Mouse (Mus musculus) adrenal gland (tissue): ENCODE measurements around the gene Prpf40b.

Source experiments
- intact Hi-C: fragments of 180-260 bp; cut with DNase I; formaldehyde crosslinking; loops from one replicate; pipeline ENCODE4 v1.15.1; 2025

The Prpf40b gene

DNA sequence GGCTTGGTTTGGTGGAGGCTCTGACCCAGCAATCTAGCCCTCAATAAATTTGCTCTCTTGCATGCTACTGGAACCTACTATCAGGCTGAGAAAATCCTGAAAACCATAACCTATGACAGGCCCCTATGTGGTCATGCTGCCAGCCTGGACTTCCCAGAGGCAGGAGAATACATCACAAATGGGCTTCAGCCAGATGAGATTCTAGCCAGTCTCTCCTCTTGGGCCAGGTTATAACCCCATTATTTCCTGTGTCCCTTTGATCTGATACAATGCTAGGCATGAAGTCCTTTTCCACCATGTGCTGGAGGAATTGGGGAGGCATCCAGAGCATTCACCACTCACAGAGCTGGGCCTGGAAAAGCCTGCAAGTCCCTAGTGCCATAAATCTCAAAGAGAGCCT lies 37.2 kb downstream of the Prpf40b start:
- intact Hi-C loops: loop anchor here (5.0 kb wide), 1 partner anchor 35 kb away; no protein-coding TSS in a partner anchor

DNA sequence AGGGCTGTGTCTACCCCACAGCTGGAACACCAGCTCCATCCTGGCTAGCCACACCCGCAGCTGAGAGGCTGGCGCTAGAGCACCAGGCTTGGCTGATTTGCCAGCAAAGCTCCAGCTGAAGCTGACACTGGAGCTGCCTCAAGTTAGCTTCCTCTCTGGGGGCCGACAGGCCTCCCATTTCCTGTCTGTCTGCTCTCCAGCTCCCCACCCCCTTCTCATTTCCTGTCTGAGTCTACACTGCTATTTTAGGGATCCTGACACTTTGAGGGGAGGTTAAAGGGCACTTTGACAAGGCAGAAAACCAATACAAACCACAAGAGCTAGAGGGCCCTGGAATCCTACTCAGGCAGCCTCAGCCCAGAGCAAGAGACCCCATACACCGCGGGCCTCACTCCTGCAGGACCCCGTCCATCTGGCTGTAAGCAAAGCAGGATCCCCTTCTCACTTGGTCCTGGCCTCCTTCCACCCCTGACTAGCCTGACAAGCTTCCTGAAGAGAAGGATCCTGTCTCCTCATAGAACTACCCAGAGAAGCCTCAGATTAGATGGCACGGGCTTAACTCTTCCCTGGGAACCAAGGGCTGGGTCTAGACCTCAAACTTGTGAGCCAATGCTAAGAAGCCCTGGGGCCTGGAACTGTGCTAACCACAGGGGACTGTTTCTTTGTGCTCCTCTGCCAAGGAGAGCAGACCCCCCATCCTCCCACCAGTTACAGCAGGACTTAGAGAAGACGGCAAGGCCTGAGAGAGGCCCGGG lies 38.2 kb downstream of the Prpf40b start:
- intact Hi-C loops: loop anchor here (5.0 kb wide), 1 partner anchor 34 kb away; no protein-coding TSS in a partner anchor

DNA sequence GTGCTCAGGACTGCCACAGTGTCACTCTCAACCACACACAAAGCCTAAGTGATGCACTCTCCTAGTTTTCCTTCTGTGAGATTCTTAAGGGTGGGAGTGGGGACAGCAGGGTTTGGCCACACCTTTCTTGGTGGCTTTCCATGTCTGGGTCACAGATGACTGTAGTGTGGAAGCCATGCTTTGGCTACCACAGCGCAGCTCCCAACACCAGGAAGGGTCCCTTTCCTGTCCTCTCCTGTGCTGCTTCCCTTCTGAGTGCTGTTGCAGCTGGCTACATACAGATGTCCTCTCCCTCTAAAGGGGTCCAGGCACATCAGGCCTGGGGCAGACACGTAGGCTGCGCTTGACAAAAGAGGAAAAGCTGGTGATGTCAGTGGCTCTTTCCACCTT lies 38.8 kb downstream of the Prpf40b start:
- intact Hi-C loops: loop anchor here (5.0 kb wide), 1 partner anchor 34 kb away; no protein-coding TSS in a partner anchor

DNA sequence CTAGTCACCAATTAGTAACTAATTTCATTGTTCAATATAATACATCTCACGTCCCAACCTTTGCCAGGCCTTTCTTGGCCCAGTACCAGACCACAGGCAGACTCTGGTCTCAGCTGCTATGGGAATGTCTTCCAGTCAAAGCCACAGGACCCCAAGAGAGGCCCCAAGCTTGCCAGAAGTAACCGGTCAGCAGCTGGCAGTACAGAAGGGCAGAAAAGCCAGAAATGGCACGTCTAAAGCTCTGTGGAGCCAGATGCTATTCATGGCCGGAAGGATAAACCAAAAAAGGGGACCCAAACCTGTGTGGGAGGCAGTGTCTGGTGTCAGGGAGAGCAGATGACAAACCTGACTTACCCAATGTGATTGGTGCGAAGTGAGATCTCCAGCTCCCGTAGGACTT lies 39.6 kb downstream of the Prpf40b start:
- intact Hi-C loops: loop anchor here (5.0 kb wide), 1 partner anchor 33 kb away; no protein-coding TSS in a partner anchor

DNA sequence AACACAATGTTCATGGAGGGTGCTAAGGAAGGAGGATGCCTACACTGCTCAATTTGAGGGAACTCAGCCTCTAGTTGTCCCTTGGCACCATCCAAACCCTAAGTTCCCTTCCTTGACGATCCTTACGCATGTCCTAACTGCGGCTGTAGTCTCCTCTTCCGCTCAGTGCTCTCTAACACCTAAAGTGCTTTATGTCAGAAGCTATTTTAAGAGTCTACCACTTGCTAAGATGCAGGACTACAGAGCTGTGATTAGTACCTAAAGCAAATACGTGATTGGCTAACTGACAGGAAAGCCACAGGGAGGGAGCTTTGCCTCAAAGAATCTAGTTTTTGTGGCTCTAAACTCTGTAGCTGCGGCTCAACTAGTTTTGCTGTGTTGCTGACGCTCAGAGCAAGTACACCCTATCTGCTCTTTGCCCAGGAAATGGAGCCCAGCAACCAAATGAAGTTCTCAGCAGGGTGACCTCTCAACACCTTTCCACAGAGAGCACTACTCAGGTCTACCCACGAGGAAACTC lies 41.0 kb downstream of the Prpf40b start:
- intact Hi-C loops: no loop called here

DNA sequence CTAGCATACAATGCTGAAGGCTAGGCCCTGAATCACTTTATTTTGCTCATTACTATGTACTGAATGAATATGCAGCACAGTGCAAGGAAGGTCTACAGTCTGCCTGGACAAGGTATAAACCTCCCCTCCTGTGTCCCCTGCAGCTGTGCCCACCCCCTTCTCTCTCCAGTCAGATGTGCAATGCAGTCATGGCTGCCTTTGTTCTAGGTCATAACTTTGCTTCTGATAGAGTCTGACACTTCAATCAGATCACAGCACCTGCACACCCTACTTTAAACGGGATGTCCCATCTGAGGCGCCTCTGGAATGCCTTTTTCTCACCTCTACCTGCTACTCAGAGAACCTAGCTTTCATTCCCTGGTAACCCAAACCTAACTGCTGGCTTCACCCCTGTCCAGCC lies 44.0 kb downstream of the Prpf40b start:
- intact Hi-C loops: no loop called here

DNA sequence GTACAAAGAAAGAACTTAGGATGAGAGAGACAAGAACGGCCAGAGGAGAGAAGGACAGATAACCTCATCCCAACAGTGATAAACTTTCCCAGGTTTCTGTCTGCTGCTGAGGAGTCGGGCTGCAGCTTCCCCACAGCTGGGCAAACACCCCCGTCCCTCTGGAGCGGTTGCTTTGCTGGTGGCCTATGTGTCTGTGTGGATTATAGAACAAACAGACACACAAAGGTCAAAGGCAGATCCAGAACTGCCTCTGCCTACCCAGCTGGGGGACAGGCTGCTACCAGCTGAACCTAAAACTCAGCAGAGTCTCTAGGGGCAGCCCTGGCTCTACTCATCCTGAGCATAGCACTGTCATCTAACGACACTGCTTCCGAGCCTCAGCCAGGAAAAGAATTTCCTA lies 44.8 kb downstream of the Prpf40b start:
- intact Hi-C loops: no loop called here

DNA sequence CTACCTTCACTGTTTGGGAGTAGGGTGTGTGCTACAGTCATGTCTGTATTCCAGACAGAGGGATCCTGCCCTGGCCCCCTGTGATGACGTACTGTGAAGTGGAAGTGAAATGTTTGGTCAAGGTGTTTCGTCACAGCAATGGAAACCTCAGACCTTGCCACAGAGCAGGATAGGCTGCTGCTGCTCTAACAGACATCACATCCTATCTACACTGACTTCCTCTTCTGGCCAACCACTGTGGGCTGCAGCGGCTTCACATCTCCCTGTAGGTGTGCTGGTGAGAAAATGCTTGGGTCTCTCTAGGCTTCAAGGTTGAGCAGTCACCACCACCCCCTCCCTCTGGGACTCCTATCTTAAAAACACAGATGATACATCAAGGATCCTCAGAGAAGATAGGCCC lies 46.2 kb downstream of the Prpf40b start:
- intact Hi-C loops: no loop called here

DNA sequence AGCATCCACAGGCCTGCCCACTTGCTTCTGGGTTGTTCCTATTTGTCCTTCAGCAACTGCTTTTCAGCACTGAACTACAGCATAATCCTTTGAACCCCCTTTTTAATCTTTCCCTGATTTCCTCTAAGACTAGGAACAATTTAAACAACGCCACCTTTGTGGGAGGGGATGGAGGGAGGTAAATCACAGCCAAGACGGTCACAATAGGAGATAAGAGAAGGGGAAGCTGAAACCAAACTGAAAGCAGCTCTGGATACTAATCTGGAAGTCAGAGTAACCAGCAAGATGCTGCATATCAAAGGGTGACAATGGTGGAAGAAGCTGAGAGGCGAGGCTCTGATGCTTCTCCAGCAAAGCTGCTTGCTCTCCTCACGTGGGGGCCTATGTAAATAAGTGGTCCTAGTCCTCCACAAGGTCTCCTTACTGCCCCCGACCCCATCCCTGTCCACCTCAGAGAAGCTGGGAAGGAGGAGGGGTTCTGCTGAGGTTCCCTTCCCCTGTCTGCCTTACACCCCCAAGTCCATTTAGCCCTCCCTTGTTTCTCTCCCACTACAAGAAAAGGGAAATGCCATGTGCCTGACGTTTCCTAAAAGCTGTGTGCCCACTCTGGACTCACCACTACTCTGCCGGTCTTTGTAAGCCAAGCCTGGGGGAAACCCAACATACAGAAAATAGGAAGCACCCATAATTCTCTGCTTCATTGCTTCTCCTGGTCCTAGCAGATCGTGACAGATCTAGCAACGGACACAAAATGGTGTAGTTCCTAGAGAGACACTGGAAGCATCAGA lies 47.5 kb downstream of the Prpf40b start:
- intact Hi-C loops: no loop called here

DNA sequence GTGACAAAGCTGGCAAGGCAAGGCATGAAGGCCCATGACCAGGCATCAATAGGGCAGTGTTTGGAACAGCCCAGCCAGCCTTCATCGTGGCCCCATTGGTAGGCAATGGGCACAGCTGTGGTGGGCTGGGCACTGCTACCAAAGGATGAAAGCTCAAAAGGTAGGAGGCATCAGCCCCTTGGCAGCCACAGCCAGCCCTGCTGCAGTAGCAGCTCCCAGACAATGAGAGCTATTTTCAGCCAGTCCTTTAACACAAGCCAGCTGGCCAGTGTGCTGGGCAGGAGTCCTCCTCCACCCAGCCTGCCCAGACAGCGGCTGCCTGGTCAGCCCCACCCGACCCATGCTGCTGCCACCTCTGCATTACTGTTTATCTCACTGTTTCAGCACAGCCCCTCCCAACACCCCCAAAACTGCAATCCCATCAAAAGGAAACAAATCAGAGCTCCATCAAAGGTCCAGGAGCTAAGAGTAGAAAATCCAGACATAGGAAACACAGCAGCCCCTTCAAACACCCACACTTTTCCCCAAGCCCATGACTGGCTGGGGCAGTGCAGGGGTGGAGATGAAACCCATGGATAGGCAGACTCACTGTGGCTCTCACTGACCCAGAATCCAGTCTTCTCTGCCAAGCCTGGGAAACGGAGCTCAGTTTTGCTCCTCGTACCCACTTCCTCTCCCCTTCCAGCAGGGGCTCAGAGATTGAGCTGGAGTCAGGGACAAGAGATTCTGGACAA lies 48.7 kb downstream of the Prpf40b start:
- intact Hi-C loops: no loop called here

DNA sequence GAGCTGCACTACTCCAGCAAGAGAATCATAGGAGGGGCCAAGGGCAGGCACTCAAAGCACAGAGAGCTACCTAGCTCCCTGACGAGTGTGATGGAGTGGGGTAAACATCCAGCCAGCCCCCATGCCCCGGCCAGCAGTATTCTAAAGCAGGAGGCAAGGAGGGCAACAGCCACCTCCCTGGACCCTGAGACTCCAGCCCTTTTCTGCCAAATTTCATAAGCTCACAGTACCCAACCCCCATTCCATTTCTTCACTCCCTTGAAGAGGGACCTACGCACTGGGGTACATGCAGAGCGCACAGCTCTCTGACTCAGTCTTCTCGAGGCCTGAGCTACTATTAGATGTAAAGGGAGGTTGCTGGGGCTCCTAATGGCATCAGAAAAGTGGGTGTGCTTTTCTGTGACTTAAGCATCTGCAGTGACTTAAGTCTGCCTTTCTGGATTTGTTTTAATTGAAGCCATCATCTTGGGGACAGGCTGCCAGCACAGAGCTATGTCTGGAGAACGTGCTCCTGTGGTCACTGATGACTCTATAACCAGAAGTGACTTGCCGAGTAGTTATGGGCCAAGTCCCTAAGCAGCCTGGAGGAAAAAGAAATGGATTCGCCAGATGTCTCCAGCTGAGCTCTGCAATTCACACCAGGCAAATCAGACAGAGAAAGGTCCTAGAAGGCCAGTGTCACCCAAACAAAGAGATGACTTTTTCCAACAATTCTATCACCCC lies 49.4 kb downstream of the Prpf40b start:
- intact Hi-C loops: no loop called here

DNA sequence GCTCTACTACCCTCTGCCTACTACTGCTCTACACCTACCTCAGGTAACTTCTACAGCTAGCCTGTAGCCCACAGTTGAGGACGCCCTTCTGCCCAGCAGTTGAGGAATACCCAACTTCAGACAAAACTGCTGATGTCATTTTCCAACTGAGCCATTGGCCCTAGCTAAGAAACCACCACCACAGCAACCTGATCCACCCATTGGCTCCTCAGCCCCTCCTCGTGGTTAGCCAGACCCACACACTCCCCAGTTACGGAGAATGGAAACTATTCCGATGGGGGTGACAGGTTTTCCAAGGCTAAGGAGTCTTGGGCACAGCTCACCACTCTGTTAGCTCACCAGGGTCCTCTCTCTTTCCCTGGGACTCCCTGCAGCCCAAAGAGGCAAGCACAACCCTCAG lies 50.1 kb downstream of the Prpf40b start:
- intact Hi-C loops: no loop called here

DNA sequence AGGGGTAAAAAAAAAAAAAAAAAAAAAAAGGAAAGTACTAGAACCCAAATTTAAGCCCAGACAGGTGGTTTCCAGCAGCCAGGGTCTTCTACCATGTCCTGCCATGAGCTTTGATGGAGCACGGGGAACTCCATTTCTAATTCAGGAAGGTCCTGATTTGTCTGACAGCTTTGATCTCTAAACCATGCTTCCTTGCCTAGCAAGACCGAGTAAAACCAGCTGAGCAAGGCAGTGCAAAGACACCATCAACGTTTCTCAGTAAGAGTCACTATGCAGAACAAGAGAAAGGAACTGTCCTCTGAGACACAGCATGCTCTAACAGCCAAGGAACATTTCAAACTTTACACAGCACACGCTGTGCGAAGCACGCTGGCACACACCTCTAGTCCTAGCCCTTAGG lies 56.7 kb downstream of the Prpf40b start:
- intact Hi-C loops: no loop called here

DNA sequence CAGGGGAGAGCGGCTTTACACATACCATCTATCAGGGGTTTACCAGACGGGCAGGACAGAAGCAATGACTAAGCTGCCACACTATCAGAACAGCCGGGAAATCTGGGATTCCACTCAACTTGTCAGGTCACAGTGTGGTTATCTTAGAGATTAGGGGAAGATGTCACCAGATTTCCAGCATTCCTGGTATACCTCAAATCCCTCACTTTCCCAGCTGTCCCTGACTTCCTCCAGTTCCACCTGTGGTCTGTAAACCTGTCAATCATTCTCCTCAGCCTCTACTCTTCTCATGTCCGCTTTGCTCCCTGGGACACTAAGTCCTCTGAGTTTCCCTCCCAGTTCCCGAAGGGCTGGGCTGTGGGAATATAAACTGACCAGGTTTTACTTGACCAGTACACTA lies 57.4 kb downstream of the Prpf40b start:
- intact Hi-C loops: no loop called here

DNA sequence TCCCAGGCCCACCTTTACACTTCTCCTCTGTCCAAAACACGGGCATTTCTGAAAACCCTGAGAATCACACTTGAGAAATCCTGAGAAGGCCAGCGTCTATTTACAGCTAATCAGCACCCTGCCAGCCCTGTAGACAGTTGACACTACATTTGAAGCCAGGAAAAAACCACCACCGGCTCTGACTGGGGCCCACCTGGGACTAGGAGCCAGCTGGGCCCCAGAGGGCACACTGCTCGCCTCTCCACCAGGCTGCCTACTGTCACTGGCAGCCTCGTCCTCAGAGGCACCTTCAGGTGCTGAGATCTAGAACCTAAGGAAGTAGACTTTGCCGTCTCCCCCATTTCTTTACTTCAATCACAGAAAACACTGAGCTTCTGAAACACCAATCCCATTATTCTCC lies 60.8 kb downstream of the Prpf40b start:
- intact Hi-C loops: no loop called here

DNA sequence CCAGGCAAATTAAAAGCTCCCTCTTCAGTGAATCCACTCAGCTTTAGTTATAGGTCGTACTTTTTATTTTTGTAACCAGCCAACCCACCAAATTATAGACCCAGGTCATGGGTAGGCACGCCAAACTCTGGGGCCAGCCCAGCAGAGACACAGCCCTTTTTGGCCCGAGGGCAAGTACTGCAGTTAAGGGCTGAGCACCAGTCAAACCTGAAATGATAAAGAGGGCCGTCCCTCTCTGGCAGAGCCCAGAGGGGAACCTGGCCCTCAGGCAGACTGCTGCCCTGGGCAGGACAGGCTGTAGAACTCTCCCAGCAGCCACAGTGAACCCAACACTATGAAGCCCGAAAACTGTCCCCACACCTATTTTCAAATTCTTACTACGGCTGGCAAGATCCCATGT lies 61.6 kb downstream of the Prpf40b start:
- intact Hi-C loops: no loop called here

DNA sequence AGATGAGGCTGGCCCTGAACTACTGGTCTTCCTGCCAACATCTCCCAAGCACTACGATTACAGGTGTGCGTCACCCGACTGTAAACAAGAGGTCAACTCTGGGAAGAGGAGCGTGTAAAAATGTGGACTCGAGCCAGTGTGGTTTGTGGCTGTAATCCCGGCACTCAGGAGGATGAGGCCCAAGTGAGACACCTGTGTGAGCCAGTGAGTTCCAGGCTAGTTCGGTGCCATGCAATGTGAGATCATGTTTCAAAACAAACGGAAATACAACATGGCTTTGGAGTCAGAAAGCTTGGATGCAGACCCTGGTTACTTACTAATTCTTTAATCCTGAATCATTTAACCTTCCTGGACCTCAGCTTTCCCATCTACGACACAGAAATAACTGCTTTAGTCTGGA lies 64.1 kb downstream of the Prpf40b start:
- intact Hi-C loops: no loop called here

DNA sequence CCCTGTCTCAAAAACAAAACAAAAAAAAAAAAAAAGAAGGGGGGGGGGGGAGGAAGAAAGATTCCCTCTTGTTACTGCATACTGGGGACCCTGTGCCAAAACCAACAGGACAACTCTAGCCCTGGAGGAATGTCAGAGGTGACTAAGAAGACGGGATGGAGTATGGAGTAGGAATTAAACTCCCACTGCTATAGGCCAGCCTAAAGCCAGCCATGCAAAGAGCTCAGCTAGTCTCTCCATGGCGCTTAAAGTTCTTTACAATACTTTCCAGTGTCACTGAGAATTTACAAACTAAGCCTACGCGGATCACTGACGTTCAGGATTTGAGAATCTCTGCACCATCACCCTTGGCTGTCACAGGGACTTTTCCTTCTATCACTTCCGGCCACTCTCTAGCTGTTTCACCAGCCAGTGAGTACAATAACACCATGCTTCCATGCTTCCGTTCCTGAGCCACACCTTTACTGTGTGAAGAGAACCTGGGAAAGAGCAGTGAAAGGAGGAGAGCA lies 69.2 kb downstream of the Prpf40b start:
- intact Hi-C loops: no loop called here

DNA sequence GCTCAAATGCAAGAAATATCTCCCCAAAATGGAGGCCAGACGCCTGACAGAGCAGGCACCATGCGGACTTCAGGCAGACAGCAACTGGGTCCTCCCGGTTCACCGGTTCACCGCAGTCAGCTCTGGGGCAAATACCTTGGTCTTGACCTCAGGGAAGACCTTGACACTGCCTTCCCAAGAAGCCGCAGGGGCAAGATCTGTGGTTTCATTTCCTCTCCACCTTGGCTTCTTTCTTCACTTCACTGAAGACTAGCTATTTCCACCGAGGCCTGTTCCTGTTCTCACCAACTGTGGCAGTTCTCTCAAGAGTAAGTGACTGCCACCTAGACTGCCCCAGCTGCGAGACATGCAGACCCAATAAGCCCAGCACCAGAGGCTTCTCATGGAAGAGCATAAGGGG lies 70.0 kb downstream of the Prpf40b start:
- intact Hi-C loops: loop anchor here (5.0 kb wide), 1 partner anchor 33 kb away; no protein-coding TSS in a partner anchor
